Mouse (Mus musculus) midbrain, embryonic 15.5 days (tissue): ENCODE measurements around the gene Pgpep1l. TPM values are rescaled to one million over a fixed set of nuclear protein-coding genes. Genes with fewer than 3 reads are reported as not detected.
A peak's percentile ranks its signal among the peaks of the same experiment; 100 is the strongest.

Source experiments
- ATAC-seq: fragments of 200-750 bp; cut with Nextera tagmentation; replicated peaks from 2 replicates; pipeline ENCODE4 v1.8.0; 2017; ENCODE audit warnings: moderate TSS enrichment
- H3K27ac ChIP-seq: fragments of 300-500 bp; sonication (generic); 2 replicates; pipeline ENCODE4 v1.5.1; 2015; ENCODE audit warnings: mild to moderate bottlenecking, inconsistent platforms
- H3K27me3 ChIP-seq: fragments of 300-500 bp; sonication (generic); replicated peaks from 2 replicates; pipeline ENCODE4 v1.6.1; 2015; ENCODE audit warnings: inconsistent platforms
- H3K36me3 ChIP-seq: fragments of 300-500 bp; sonication (generic); replicated peaks from 2 replicates; pipeline ENCODE4 v1.6.1; 2015; ENCODE audit warnings: inconsistent platforms
- H3K4me1 ChIP-seq: fragments of 300-500 bp; sonication (generic); 2 replicates; pipeline ENCODE4 v1.6.1; 2015; ENCODE audit warnings: inconsistent platforms
- H3K4me2 ChIP-seq: fragments of 300-500 bp; sonication (generic); 2 replicates; pipeline ENCODE4 v1.6.1; 2015; ENCODE audit warnings: inconsistent platforms, mild to moderate bottlenecking, moderate library complexity
- H3K4me3 ChIP-seq: fragments of 300-500 bp; sonication (generic); 2 replicates; pipeline ENCODE4 v1.5.1; 2015; ENCODE audit warnings: mild to moderate bottlenecking, inconsistent platforms
- H3K9ac ChIP-seq: fragments of 300-500 bp; sonication (generic); 2 replicates; pipeline ENCODE4 v1.6.1; 2015; ENCODE audit warnings: mild to moderate bottlenecking, inconsistent platforms
- H3K9me3 ChIP-seq: fragments of 300-500 bp; sonication (generic); 2 replicates; pipeline ENCODE4 v1.6.1; 2016; ENCODE audit warnings: inconsistent platforms
- WGBS: fragments of 180-500 bp; shearing (Covaris S2); methylation state at CpG from one replicate; pipeline ENCODE4 v1.1.7; 2015; ENCODE audit warnings: mixed read lengths; 5-methylcytosine and 5-hydroxymethylcytosine counted together
- polyA plus RNA-seq: library from polyadenylated mRNA; unstranded; fragments of >200 nt; fragmentation: Nextera tagmentation; extraction: Ambion mirVana; gene quantifications from 2 replicates; pipeline ENCODE4 v1.2.1, GENCODE M21; 2015

Pgpep1l gene
- polyA plus RNA-seq, 1 experiment from 2014 or later = not detected

DNA sequence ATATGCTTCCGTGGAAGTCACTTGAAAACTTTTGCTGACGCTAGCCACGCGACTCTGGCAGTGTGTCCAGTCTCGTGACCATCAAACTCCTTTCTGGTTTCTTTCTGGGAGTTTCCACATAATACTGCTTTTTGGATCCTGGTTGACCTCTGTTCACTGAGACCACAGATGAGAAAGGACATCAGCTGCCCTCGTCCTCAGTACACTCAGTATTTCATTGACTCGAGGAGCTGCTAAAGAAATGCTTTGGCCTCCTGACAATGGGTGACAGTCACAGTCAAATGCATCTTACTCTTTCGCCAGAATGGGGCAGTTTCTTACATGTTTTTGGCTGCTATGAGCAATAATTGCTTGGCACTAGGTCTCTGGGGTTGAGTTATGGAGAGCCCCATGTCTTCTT lies 17.8 kb downstream of the Pgpep1l start:
- Histone ChIP-seq H3K9ac (no peak overlapping the region), H3K4me2 (no peak overlapping the region), H3K36me3 (no peaks in the 10 kb centered on the region), H3K27ac (no peak overlapping the region), H3K9me3 (no peaks in the 10 kb centered on the region), H3K27me3 (no peaks in the 10 kb centered on the region), H3K4me3 (no peak overlapping the region), H3K4me1 (no peaks in the 10 kb centered on the region)
- 78% methylated on average over 8 of the region's 8 CpGs for WGBS
- ATAC-seq = no peak

DNA sequence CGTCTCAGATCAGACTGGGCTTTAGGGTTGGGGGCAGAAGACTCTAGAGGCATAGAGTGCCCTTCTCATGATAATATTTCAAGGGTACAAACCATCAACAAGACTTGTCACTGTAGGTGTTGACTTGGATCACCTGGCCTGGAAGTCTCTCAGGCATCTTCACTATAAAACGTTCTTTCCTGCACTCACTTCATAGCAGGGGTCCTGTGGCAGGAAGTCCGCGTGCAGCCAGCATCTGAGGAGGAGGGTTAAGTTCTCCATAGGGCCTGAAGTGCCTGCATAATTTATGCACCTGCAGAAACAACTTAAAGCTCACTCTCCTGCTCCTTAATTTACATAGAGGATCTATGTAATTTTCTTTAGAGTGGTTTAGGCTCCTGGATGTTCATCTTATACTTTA lies 18.4 kb downstream of the Pgpep1l start:
- Histone ChIP-seq H3K4me3 (no peak overlapping the region), H3K4me1 (no peaks in the 10 kb centered on the region), H3K27me3 (no peaks in the 10 kb centered on the region), H3K9ac (no peak overlapping the region), H3K9me3 (no peaks in the 10 kb centered on the region), H3K36me3 (no peaks in the 10 kb centered on the region), H3K4me2 (no peak overlapping the region), H3K27ac (no peak overlapping the region)
- 46% methylated on average over 4 of the region's 4 CpGs for WGBS
- no peak for ATAC-seq

- no peak for ATAC-seq
- Histone ChIP-seq H3K27me3 (no peaks in the 10 kb centered on the region), H3K4me1 (no peaks in the 10 kb centered on the region), H3K9me3 (no peaks in the 10 kb centered on the region), H3K4me2 (no peak overlapping the region), H3K9ac (no peak overlapping the region), H3K4me3 (no peak overlapping the region), H3K27ac (no peak overlapping the region), H3K36me3 (no peaks in the 10 kb centered on the region)
- WGBS = 73% methylated on average over 9 of the region's 9 CpGs
Measured at GRCm38 (mm10) chr7:68241205-68241604, 22.8 kb downstream of the Pgpep1l start.

GRCm38 (mm10) chr7:68239220-68239827 lies 24.7 kb downstream of the Pgpep1l start:
- H3K36me3 ChIP-seq = no peaks in the 10 kb centered on the region
- H3K4me1 ChIP-seq = no peaks in the 10 kb centered on the region
- H3K27ac ChIP-seq = no peak overlapping the region
- H3K9me3 ChIP-seq = no peaks in the 10 kb centered on the region
- H3K4me3 ChIP-seq = no peak overlapping the region
- no peak for ATAC-seq
- H3K27me3 ChIP-seq = no peaks in the 10 kb centered on the region
- WGBS = 63% methylated on average over 11 of the region's 11 CpGs
- H3K4me2 ChIP-seq = no peak overlapping the region
- H3K9ac ChIP-seq = no peak overlapping the region

GRCm38 (mm10) chr7:68236817-68237216 lies 27.2 kb downstream of the Pgpep1l start:
- Histone ChIP-seq H3K9me3 (no peaks in the 10 kb centered on the region), H3K27ac (no peak overlapping the region), H3K4me2 (no peak overlapping the region), H3K27me3 (no peaks in the 10 kb centered on the region), H3K9ac (no peak overlapping the region), H3K4me1 (peaks cover 8% of the 10 kb centered on the region; the same call in 1 of the 2 replicates), H3K36me3 (0 out of 2 replicates have a peak, but pooled peaks cover under 1% of the 10 kb centered on the region), H3K4me3 (no peak overlapping the region)
- WGBS = 86% methylated on average over 8 of the region's 8 CpGs
- no peak for ATAC-seq

DNA sequence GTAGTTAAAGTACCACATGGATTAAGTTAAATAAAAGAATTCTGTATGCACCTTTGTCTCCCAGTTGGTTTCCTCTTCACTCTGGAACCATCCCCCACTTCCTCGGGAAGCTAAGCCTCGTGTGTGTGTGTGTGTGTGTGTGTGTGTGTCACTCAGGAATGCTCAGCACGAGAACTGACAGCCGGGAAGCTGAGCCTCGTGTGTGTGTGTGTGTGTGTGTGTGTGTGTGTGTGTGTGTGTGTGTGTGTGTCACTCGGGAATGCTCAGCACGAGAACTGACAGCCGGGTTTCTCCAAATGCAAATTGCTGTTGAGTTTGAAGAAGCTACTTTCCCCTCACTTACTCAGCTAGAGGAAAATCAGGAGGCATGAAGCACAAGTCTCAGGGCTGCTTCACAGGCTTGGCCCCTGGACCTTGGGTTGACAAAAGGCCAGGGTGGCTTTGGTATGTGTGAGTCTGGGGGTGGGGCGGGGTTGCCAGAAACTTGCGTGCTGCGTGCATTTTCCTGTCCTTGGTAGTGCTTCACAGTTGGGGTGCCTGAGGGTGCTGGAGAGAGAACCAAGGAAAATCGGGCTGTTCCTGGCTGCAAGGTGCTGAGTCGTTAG lies 30.3 kb downstream of the Pgpep1l start:
- Histone ChIP-seq H3K27ac (no peak overlapping the region), H3K4me1 (peaks cover 8% of the 10 kb centered on the region; the same call in 1 of the 2 replicates), H3K36me3 (peaks cover 7% of the 10 kb centered on the region; the same call in 1 of the 2 replicates), H3K27me3 (no peaks in the 10 kb centered on the region), H3K9ac (no peak overlapping the region), H3K4me3 (no peak overlapping the region), H3K9me3 (no peaks in the 10 kb centered on the region), H3K4me2 (no peak overlapping the region)
- 24% methylated on average over 13 of the region's 13 CpGs for WGBS
- ATAC-seq = peak; percentile 45; the same call in 1 of the 2 replicates

GRCm38 (mm10) chr7:68232521-68232920 lies 31.5 kb downstream of the Pgpep1l start:
- WGBS = 82% methylated on average over 5 of the region's 5 CpGs
- no peaks in the 10 kb centered on the region for H3K9me3 ChIP-seq
- no peak overlapping the region for H3K27ac ChIP-seq
- no peak overlapping the region for H3K4me2 ChIP-seq
- no peaks in the 10 kb centered on the region for H3K27me3 ChIP-seq
- H3K9ac ChIP-seq = no peak overlapping the region
- H3K4me1 ChIP-seq = peaks cover 13% of the 10 kb centered on the region
- peaks cover 7% of the 10 kb centered on the region; the same call in 1 of the 2 replicates for H3K36me3 ChIP-seq
- H3K4me3 ChIP-seq = no peak overlapping the region
- no peak for ATAC-seq

- WGBS = 95% methylated on average over 9 of the region's 9 CpGs
- H3K4me2 ChIP-seq = no peak overlapping the region
- H3K9me3 ChIP-seq = no peaks in the 10 kb centered on the region
- peaks cover 21% of the 10 kb centered on the region for H3K4me1 ChIP-seq
- H3K27me3 ChIP-seq = no peaks in the 10 kb centered on the region
- no peak for ATAC-seq
- no peak overlapping the region for H3K4me3 ChIP-seq
- H3K9ac ChIP-seq = no peak overlapping the region
- peaks cover 7% of the 10 kb centered on the region; the same call in 1 of the 2 replicates for H3K36me3 ChIP-seq
- H3K27ac ChIP-seq = no peak overlapping the region
Measured at GRCm38 (mm10) chr7:68230831-68231230, 33.2 kb downstream of the Pgpep1l start.

DNA sequence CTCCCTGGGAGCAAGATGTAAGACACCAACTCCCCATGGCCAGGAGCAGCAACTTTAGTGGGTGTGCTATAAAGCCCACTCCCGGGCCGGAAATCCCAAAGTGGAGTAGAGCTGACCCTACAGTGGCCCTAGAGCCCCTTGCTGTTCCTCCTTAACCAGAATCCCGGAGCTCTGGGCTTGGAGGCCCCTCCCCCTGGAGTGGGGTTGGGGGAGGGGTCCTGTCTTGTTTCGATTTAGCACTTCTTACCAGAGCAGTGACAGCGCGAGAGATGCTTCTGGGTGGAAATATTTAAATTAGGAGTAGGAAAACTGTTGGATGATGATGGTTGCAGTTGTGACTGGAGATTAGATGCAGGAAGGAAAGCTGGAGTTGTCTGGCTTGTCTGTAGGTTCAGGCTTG lies 35.5 kb downstream of the Pgpep1l start:
- Histone ChIP-seq H3K4me2 (no peak overlapping the region), H3K4me3 (no peak overlapping the region), H3K36me3 (peaks cover 7% of the 10 kb centered on the region; the same call in 1 of the 2 replicates), H3K9ac (no peak overlapping the region), H3K27ac (no peak overlapping the region), H3K27me3 (no peaks in the 10 kb centered on the region), H3K9me3 (no peaks in the 10 kb centered on the region), H3K4me1 (peaks cover 20% of the 10 kb centered on the region)
- WGBS = 35% methylated on average over 6 of the region's 6 CpGs
- no peak for ATAC-seq

DNA sequence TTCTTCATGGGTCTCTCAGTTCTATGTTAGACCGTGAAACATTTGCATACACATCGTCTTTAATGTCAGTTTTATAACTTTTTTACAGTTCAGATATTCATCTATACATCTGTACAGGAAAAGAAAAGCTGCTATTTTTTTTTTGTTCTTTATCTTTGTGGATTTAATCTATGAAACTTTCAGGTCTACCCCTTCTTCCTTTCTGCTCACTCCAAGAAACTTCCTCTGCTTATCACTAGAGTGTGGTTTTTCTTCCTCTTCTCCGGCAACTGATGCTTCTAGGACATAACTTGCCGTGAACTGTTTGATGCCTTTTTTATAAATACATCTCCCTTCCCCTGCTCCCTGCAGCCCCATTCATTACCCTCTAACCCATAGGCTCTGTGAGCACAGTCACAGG lies 36.4 kb downstream of the Pgpep1l start:
- no peak for ATAC-seq
- no peak overlapping the region for H3K27ac ChIP-seq
- peaks cover 7% of the 10 kb centered on the region; the same call in 1 of the 2 replicates for H3K36me3 ChIP-seq
- 84% methylated on average over 4 of the region's 4 CpGs for WGBS
- H3K9ac ChIP-seq = no peak overlapping the region
- H3K27me3 ChIP-seq = no peaks in the 10 kb centered on the region
- peaks cover 28% of the 10 kb centered on the region for H3K4me1 ChIP-seq
- no peaks in the 10 kb centered on the region for H3K9me3 ChIP-seq
- H3K4me3 ChIP-seq = no peak overlapping the region
- no peak overlapping the region for H3K4me2 ChIP-seq

GRCm38 (mm10) chr7:68227021-68227420 lies 37.0 kb downstream of the Pgpep1l start:
- H3K4me1 ChIP-seq = peaks cover 28% of the 10 kb centered on the region
- no peak for ATAC-seq
- H3K9ac ChIP-seq = no peak overlapping the region
- no peak overlapping the region for H3K4me3 ChIP-seq
- no peaks in the 10 kb centered on the region for H3K27me3 ChIP-seq
- 77% methylated on average over 11 of the region's 11 CpGs for WGBS
- no peak overlapping the region for H3K4me2 ChIP-seq
- H3K9me3 ChIP-seq = no peaks in the 10 kb centered on the region
- no peak overlapping the region for H3K27ac ChIP-seq
- H3K36me3 ChIP-seq = peaks cover 7% of the 10 kb centered on the region; the same call in 1 of the 2 replicates

DNA sequence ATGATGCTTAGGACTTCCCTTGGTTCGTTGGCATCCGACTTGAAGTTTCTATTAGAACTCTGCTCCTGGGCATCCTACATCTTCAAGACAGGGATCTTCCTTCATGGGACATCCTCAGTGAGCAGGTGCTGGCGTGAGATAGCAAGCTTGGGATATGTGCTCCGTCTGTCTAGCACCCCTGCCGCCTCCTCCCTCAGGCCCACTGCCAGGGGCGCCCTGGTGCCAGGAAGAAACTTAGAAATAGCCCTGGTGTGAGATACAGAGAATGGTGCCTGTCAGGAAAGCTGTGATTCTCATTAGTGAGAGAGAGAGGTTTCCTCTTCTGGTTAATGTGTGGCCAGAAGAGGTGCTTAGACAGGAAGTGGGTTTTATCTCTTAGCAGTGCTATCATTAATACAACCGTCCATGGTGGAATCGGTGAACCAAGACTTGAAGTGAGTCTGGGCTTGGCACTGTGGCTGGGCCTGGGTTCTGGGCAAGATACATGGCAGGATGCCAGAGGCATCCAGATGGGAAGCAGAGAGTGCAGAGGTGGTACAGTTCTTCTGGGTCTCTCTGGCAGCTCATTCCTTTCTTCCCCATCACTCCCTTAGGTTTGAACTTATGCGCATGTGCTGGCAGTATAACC lies 38.5 kb downstream of the Pgpep1l start:
- no peaks in the 10 kb centered on the region for H3K9me3 ChIP-seq
- H3K4me1 ChIP-seq = peaks cover 28% of the 10 kb centered on the region
- H3K9ac ChIP-seq = no peak overlapping the region
- ATAC-seq = no peak
- H3K36me3 ChIP-seq = no peaks in the 10 kb centered on the region
- no peaks in the 10 kb centered on the region for H3K27me3 ChIP-seq
- no peak overlapping the region for H3K27ac ChIP-seq
- no peak overlapping the region for H3K4me3 ChIP-seq
- H3K4me2 ChIP-seq = no peak overlapping the region
- WGBS = 90% methylated on average over 9 of the region's 9 CpGs
